Mouse (Mus musculus): ENCODE measurements around the gene Nfu1. TPM values are rescaled to one million over a fixed set of nuclear protein-coding genes. Genes with fewer than 3 reads are reported as not detected.

Nfu1 gene
- polyA plus RNA-seq (2014; fragmentation: Illumina TruSeq; extraction: RNeasy Lipid Tissue Mini Kit (QIAGEN cat#74804); ENCODE audit: low read depth, low replicate concordance): 37.5 TPM

GRCm38 (mm10) chr6:87008887-87009286 is at the start of gene Nfu1:
Gene Nfu1, plus strand, starts transcription at chr6:87009236.

GRCm38 (mm10) chr6:87042337-87043130 is 33.5 kb downstream of the Nfu1 start, which contains the start of gene Gfpt1:
Gene Gfpt1, plus strand, starts transcription at chr6:87042846.

Other genes starting within 250 kb of the Nfu1 start
- 485 TPM for gene Anxa4, start 215.7 kb upstream of the Nfu1 start, polyA plus RNA-seq (2014; fragmentation: Illumina TruSeq; extraction: RNeasy Lipid Tissue Mini Kit (QIAGEN cat#74804); ENCODE audit: low read depth, low replicate concordance)
- gene Aak1, start 159.7 kb upstream of the Nfu1 start, polyA plus RNA-seq (2014; fragmentation: Illumina TruSeq; extraction: RNeasy Lipid Tissue Mini Kit (QIAGEN cat#74804); ENCODE audit: low read depth, low replicate concordance): 15.0 TPM
- 908 TPM for gene Gfpt1, start 33.6 kb downstream of the Nfu1 start, polyA plus RNA-seq (2014; fragmentation: Illumina TruSeq; extraction: RNeasy Lipid Tissue Mini Kit (QIAGEN cat#74804); ENCODE audit: low read depth, low replicate concordance)
- gene D6Ertd527e, start 95.5 kb downstream of the Nfu1 start, polyA plus RNA-seq (2014; fragmentation: Illumina TruSeq; extraction: RNeasy Lipid Tissue Mini Kit (QIAGEN cat#74804); ENCODE audit: low read depth, low replicate concordance): 0.32 TPM